Mouse (Mus musculus) hematopoietic stem cell, adult 5-6 weeks (primary cell): ENCODE measurements at regions not wholly inside any gene's neighbourhood (a gene's known extent, or its start where the extent isn't known, plus 50 kb on each side); places are given as distances from the start of the nearest gene placed in this dataset.

Experiments
- ATAC-seq, 2 experiments: fragments of 125-278 bp in 1 of 2; replicated peaks in 1 of 2; 2 replicates each; pipeline ENCODE4 v1.8.0; 2016 to 2017; ENCODE audit warnings: inconsistent platforms in 2 of 2, mild to moderate bottlenecking in 2 of 2, moderate number of reproducible peaks in 2 of 2, low read depth in 1 of 2, moderate TSS enrichment in 1 of 2; ENCODE audit not compliant: low FRiP score in 2 of 2, poor library complexity in 2 of 2, severe bottlenecking in 2 of 2, insufficient read depth in 1 of 2, low TSS enrichment in 1 of 2

- ATAC-seq, result no peak
Measured at GRCm38 (mm10) chr16:26302045-26302444, 69.6 kb downstream of the Cldn1 start.

- no peak for ATAC-seq
Measured at GRCm38 (mm10) chr16:26291692-26292091, 79.9 kb downstream of the Cldn1 start.

- ATAC-seq, result peak in 1 of 2 experiments; percentile 53; a peak in 1 of 4 replicates
Measured at GRCm38 (mm10) chr16:26285627-26286026, 86.0 kb downstream of the Cldn1 start.

- ATAC-seq, result peak in 1 of 2 experiments; percentile 51; a peak in 1 of 4 replicates
Measured at GRCm38 (mm10) chr16:26284713-26285112, 86.9 kb downstream of the Cldn1 start.

- ATAC-seq, result no peak
Measured at GRCm38 (mm10) chr16:26282418-26282817, 89.2 kb downstream of the Cldn1 start.

- no peak for ATAC-seq
Measured at GRCm38 (mm10) chr16:26281496-26281895, 90.1 kb downstream of the Cldn1 start.

- ATAC-seq, result peak in 1 of 2 experiments; percentile 53; a peak in 1 of 4 replicates
Measured at GRCm38 (mm10) chr16:26276789-26277188, 94.9 kb downstream of the Cldn1 start.

- ATAC-seq, result peak; percentile 2 to 42; a peak in 2 of 4 replicates
Measured at GRCm38 (mm10) chr16:26252824-26253223, 118.8 kb downstream of the Cldn1 start.

- ATAC-seq, result no peak
Measured at GRCm38 (mm10) chr16:26251698-26252097, 119.9 kb downstream of the Cldn1 start.

- no peak for ATAC-seq
Measured at GRCm38 (mm10) chr16:26251027-26251426, 120.6 kb downstream of the Cldn1 start.

GRCm38 (mm10) chr16:26248939-26249338 is 122.7 kb downstream of the Cldn1 start:
- ATAC-seq, result no peak

GRCm38 (mm10) chr16:26247926-26248325 is 123.7 kb downstream of the Cldn1 start:
- peak in 1 of 2 experiments; percentile 36; a peak in 1 of 4 replicates for ATAC-seq

GRCm38 (mm10) chr16:26235239-26235638 is 129.7 kb upstream of the P3h2 start:
- ATAC-seq, result peak in 1 of 2 experiments; percentile 62; a peak in 1 of 4 replicates

GRCm38 (mm10) chr16:26234113-26234512 is 128.5 kb upstream of the P3h2 start:
- ATAC-seq, result peak; percentile 82 to 86; a peak in 3 of 4 replicates

- ATAC-seq, result no peak
Measured at GRCm38 (mm10) chr16:26231110-26231509, 125.5 kb upstream of the P3h2 start.

- no peak for ATAC-seq
Measured at GRCm38 (mm10) chr16:26211418-26211817, 105.8 kb upstream of the P3h2 start.

- ATAC-seq, result no peak
Measured at GRCm38 (mm10) chr16:26199125-26199524, 93.5 kb upstream of the P3h2 start.

- ATAC-seq, result no peak
Measured at GRCm38 (mm10) chr16:26196345-26196744, 90.8 kb upstream of the P3h2 start.
